Mouse (Mus musculus) lung, postnatal 14 days (tissue): Measurements from ENCODE around the gene Hba-a1.
"Not testable (repeated sequence)": the region's sequence is repeated elsewhere in the genome, so short reads cannot be mapped to it uniquely, and the experiment has no call there.

Experiments
- DNase-seq: peaks from one replicate; pipeline ENCODE4 v3.0.0; 2021

Gene Hba-a1

DNA sequence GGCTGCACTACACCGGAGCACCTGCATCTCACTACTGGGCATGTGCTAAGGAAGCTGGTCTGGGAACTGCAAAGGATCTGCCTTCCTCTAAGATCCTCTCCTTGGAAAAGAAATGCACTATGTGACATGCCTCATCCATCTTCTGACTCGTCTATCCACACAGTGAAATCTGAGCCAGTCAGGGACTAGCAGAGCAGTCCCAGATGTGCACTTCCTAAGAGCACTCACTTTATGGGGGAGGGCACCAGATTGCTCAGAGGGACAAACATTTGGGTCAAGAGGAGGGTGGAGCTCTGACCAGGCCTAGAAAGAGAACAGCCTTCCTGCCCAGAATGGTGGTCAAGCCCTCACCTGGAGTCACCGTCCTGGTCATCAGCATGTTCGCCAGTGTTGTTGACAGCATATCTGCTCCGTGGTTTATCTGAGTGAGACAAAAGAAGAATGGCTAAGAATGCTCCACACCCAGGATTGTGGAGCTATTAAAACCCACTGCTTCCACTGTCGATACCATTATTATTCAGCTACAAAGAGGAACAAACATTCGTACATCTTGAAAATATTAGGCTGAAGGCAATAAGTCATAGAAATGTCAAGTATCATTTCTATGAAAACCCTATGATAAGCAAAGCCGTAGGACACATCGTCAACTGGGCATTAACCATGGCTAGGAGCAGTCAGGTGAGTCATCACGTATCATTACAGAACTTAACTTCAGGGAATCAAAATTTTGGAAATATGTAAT, 20.5 kb upstream of the Hba-a1 start:
- DNase-seq, result no peak

DNA sequence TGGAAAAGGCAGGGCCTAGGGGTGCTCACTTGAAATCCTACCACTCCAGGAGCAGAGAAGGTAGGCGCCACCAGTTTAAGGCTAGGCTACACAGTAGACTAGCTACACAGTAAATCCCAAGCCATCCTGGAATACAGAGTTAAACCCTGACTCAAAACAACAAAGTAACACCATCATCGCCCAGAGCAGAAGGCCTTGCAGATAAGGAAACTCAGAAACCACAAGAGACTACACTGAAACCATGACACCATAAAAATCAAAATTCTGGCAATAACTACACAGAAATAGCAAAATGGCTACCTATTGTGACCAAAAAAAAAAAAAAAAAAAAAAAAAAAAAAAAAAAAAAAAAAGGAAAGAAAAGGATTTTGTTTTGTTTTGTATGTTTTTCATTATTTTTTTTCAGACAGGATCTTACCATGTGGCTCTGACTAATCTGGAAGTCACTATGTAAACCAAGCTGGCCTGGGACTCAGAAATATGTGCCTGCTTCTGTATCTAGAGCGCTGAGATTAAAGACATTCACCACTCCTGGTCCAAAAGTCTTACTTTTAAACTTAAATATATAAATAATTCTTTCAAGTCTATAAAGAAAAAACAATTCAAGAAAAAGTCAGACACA, 18.1 kb upstream of the Hba-a1 start:
- DNase-seq, result no peak

DNA sequence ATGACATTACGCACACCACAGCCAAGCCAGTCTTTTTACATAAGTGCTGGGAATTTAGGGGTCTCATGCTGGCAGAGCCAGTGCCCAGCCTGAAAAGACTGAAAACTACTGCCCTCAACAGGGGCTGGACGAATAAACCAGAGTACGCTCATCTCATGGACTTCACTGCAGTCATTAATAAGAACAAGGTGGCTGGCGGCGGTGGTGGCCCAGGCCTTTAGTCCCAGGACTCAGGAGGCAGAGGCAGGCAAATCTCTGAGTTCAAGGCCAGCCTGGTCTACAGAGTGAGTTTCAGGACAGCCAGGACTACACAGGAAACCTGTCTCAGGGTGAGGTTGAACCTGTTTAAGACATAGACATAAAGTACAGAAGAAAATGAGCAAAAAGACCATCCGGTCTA, 17.1 kb upstream of the Hba-a1 start:
- DNase-seq, result no peak

DNA sequence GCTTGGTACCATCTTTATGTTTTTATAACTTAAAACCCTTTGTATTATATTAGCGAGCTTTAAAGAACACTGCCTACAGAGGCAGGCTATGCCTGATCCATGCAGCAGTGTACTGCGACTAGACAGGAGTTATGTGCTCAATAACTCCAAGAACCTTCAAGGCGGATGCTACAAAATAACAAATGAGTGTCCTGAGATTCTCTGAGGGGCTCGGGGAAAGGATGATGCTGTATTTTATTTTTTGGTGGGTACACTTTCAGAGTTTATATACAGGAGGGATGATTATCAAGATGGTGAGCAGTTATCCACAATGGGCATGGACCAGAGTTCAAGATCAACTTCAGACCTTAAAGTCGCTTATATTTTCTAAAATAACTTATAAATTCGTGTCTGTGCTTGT, 16.5 kb upstream of the Hba-a1 start:
- DNase-seq, result no peak

DNA sequence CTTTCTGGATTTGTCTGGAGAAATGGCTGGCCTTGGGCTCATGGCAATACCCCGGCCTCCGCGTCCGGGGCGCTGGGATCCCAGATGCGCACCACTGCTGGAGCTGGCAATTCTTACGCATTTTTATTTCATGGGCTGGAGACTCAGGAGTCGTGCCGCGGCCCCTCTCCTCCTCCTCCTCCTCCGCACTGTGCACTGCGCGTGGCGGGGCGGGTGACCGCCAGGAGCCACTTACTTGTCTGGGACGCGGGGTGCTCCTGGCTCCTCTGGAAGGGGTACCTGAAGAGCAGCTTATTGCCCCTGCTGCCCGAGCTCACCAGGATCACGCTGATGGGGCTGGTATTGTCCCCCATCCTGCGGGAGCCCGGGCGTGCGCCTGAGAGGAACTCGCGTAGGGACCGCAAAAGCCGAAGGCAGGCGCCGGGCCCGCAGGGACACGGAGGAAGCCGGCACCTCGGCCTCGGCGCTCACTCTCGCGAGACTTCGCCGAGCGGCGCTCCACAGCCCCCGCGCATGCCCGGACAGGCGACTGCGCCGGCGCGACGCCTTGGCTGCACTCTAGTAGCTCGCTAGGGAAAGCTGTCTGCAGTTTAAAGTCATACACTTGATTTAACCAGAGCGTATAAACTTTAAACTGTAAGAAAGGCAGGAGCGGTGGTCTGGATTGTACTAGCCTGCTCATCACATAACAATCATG, 16.0 kb upstream of the Hba-a1 start, which contains the start of gene Nprl3:
Gene Nprl3 (minus strand): TSS at position 520 of the 697 bp plus-strand sequence.
- peak; percentile 97 for DNase-seq

DNA sequence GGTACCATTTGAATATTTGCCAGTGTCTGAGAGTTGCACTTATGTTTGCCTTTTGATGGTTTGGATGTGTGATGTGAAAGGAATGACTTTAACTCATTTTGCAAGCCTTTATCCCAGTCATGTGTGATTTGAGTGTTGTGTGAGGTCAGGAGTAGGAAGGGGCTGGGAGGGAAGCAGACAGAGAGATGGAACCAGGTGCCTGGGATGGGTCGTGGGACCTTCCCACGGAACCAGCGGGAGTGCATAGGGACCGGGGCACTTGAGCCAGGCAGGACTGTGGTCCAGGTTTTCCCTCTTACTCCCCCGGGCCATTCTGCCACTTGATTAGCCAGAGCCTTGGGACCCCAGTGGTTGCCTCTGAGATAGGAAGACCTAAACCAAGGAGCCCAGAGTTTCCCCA, 15.3 kb upstream of the Hba-a1 start:
- DNase-seq, result no peak

DNA sequence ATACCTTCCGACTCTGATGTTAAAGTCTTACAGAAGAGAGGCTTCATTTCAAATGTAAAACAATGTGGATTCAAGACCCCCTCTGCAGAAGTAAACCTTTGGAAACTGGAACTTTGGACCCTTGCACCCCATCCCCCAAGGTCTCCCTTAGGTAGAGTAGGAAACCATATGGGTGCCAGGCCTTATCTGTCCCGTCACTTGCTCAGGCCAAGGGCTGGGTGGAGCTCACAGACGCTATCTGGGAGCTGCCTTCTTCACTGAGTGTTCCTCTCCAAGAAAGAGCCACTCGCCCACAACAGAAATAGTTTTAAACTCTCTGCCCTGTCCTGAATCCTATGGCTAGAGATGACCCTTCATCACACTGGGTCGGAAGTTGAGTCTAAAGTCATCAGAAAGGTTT, 14.4 kb upstream of the Hba-a1 start:
- DNase-seq, result no peak

DNA sequence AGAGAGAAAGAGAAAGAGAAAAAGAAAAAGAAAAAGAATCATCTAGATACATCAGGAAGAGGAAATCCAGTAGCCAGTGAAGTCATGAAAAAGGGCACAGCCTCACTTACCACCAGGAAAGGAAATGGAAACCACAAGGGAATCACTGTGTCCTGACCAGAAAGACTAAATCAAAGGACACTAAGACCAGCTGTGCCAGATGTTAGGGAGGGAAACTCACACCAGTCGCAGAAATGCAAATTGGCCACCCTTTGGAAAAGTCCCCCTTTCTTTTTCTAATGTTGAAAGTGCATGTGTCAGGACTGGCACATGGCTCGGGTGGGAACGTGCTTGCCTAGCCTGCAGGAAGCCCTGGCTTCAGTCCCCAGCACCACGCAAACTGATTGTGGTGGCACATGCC, 12.1 kb upstream of the Hba-a1 start:
- DNase-seq, result no peak

DNA sequence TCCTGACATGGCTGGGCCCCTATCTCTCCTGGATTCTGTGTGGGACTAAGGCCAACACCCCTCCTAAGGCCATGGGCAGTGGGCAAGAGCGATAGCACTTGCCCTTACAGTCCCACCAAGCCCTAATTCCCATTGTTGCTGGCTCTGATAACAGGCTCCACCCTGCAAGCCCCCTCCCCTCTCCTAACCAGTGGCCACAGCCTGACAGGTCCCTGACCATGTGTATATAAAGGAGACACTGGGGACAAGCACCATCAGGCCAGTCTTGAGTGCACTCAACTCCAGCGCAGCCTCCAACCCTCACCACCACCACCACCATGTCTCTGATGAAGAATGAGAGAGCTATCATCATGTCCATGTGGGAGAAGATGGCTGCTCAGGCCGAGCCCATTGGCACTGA, 7.0 kb upstream of the Hba-a1 start, which contains the start of gene Hba-x:
Gene Hba-x (plus strand): TSS at position 54 of the 400 bp plus-strand sequence.
- DNase-seq, result no peak

DNA sequence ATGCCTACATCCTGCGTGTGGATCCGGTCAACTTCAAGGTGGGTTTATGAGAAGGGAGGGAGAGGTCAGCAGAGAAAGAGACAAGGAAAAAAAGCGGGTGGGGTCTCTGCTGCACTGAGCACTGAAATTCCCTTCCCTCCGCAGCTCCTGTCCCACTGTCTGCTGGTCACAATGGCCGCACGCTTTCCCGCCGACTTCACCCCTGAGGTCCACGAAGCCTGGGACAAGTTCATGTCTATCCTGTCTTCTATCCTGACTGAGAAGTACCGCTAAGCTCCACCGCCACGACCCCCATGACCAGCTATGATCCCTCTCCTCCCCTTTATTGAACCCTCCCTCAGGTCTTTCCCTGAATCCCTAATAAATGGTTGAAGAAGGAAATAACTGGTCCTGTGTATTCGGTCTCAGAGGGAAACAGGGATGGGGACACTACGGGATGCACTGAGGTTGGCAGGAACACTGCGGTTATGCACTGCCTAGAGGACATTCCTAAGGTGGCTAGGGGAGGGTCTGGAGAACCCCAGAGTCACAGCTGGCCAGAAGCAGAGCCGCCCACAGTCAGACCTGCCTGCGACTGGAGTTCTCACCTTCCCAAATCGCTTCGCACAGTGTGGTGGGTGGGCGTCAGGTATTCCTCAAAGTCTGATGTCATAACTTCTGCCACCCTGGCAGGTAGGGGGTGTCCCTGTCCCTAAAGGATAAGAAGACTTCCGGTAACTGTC, 5.4 kb upstream of the Hba-a1 start:
- no peak for DNase-seq

DNA sequence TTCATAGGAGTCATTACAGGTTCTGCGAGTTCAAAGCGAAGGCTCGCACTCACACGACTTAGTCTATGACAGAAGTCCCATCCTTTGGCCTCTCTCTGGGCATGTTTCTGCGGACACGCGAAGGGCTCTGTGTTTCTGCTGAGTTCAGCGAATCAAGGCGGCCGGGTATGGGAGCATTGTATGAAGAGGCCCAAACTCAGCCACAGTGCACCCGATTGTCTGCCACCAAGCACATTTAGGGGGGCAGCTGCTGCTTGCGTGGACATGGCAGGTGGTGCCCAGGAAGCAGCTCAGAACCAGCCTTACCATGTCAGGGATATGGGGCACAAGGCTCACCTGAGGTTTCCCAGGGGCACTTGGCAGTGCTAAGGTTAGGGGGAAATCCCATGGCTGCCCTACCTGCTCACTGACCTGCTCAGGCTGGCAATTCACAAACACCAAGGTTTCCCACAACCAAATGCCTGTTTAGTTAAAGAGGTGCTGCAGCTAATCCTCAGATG, 4.8 kb upstream of the Hba-a1 start:
- no peak for DNase-seq

DNA sequence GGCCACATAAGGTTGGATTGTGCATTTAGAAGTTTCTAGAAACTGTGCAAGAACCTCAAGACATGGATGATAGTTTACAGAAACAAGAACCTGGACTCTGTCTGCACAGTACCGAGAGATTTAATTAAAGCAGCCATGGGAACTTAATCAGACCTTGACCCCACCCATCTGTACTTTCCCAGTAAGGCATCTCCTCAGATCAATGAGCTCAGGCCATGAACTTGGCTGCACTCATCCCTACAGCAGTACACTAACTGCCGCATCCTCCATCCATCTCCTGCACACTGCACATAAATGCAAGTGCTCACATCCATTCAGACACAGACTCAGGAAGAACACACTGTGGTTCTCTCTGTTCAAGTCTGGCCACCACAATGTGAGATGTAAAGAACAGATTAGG, 2.7 kb upstream of the Hba-a1 start:
- DNase-seq, result no peak

DNA sequence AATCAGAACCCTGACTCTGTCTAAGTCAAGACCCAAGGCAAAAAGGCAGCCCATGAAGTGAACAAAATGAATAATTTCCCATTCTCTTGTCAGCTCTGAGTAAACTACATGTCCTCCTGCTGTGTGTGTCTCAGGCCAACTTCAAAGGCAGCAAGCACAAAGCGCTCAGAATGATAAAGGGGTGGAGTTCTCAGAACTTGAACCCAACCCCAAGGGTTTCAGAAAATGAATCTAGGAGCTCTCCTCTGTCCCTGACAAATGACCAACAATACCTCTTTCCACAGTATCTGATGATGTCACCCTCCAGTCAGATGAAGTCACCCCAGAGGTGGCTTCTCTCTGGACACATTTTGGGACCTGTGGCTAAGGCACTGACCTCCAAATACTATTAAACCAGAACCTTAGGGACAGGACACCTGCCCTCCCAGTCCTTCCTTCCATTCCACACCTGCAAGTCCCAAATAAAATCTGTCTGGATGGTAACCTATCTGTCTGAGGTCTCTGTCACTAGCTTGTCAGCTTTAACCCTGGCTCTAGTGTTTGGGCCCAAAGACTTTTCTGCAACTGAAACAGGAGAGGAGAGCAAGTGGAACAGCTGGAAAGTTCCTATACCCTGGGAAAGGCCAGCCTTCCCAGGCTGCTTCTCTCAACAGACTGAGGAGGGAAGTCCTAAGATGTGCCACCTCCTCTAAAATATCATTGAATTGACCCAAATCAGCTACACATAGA, 1.7 kb upstream of the Hba-a1 start:
- DNase-seq, result no peak

DNA sequence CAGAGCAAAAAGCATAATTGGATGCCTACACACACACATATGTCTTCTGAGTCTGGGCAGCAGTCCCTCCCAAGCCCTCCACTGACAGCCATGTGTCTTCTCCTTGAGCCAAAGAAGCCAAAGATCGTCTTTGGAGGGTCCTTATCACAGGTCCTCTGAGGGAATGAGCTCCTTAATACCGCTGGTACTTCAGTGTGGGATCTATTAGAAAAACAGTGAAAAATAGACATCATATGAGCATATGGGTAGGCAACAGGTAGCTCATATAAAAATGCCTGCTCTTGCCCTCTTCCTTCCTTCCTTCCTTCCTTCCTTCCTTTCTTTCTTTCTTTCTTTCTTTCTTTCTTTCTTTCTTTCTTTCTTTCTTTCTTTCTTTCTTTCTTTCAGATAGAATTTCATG, 1.3 kb downstream of the Hba-a1 start:
- DNase-seq, result not testable (repeated sequence)

DNA sequence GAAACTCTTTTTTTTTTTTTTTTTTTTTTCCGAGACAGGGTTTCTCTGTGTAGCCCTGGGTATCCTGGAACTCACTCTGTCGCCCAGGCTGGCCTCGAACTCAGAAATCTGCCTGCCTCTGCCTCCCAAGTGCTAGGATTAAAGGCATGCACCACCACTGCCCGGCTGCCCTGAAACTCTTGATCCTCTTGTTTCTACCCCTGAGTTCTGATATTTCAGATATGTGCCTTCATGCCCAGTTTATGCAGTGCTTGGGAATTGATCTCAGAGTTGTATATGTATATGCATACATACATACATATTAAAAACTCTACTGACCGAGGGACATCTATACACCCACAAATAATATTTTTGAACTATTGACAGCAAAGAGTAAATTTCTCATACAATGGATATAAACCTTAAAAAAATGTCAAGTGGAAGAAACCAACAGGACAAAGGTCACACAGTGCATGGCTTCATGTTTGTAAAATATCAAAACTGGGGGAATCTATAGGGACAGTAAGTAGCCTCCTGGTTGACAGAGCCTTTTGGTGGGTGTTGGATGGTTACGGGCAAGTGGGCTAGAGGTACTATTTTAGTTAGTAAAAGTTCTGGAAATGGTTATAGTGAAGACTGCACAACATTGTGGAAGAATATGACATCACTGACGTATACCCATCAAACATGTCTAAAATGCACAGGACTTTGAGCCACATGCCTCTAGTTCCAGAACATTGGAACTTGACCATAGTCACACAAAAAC, 1.9 kb downstream of the Hba-a1 start:
- DNase-seq, result no peak

DNA sequence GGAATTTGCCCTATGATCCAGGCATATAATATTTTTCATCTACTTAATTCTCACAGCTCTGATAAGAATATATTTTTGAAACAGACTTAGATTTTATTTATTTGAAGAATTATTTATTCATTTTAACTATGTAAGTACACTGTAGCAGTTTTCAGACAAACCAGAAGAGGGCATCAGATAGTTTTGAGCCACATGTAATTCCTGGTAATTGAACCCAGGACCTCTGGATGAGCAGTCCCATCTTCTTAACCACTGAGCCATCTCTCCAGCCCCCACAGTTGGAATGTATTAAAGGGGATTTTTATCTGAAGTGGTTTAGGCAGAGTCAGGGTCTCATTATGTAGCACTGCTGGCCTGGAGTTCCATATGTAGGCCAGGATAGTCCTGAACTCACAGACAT, 2.6 kb downstream of the Hba-a1 start:
- DNase-seq, result not testable (repeated sequence)

DNA sequence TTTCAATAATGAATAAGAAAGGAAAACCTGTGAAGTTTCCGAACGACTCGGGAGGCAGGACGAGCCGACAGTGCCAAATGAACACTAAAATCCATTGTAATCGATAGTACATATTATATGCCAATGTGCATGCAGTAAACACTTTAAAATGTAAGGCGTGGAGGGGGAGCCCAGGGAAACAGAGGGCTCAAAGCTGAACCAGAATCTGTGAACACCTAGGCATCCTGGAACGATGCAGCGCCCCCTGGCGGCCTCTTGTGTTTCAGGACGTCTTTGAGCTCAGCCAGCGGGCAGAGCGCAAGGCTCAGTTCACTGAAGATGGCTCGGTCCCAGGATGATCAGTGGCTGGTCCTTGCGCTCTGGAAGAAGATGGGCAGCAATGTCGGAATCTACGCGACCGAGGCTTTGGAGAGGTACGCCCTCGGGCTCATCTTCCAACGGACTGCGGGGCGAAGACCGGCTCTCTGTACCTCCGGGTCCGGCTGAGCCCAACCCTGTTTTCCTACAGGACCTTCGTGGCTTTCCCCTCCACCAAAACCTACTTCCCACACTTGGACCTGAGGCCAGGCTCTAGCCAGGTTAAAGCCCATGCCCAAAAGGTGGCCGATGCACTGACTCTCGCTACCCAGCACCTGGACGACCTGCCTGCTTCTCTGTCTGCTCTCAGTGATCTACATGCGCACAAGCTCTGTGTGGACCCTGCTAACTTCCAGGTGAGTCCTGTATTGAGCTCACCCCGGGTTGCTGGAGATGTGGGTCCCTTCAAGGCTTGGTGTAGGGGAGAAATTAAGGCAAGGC, 3.6 kb downstream of the Hba-a1 start, which contains the start of gene Hbq1b:
Gene Hbq1b (plus strand): TSS at position 271 of the 798 bp plus-strand sequence.
- peak; percentile 81 for DNase-seq

DNA sequence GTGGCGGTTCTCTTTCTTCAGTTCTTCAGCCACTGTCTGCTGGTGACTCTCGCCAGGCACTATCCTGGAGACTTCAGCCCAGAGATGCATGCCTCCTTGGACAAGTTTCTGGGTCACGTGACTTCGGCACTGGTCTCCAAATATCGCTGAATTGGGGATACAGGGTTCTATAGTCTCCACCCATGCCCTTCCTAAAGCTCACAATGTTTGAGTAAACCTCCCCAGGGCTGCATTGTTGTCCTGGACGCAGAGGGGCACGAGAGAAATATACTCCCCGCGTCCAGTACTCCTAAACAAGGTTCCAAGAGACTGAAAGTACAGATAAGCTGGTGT, 4.1 kb downstream of the Hba-a1 start:
- DNase-seq, result no peak

DNA sequence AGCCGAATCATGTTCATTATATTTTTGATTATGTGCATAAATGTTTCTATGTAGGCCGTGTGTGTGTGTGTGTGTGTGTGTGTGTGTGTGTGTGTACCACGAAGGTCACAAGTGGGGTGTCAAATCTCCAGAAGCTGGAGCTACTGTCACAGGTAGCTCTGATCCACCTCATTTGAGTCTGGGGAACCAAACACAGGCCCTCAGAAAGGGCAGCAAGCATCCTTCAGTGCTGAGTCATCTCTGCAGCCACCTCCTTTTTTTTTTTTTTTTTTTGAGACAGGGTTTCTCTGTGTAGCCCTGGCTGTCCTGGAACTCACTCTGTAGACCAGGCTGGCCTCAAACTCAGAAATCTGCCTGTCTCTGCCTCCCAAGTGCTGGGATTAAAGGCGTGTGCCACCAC, 9.5 kb downstream of the Hba-a1 start:
- DNase-seq, result not testable (repeated sequence)

DNA sequence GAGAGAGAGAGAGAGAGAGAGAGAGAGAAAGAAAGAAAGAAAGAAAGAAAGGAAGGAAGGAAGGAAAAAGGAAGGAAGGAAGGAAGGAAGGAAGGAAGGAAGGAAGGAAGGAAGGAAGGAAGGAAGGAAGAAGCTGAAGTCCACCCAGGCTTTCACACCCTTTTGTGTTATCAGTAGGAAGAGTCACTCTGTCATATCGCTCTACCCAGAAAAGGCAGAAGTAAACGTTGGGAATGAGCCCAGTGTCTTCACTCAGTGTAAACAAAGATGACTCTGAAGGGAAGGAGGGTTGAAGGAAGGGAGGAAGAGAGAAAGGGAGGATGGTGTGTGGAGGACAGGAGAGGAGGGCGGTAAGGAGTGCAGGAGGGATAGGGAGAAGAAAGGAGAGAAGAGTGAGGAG, 10.2 kb downstream of the Hba-a1 start:
- not testable (repeated sequence) for DNase-seq

DNA sequence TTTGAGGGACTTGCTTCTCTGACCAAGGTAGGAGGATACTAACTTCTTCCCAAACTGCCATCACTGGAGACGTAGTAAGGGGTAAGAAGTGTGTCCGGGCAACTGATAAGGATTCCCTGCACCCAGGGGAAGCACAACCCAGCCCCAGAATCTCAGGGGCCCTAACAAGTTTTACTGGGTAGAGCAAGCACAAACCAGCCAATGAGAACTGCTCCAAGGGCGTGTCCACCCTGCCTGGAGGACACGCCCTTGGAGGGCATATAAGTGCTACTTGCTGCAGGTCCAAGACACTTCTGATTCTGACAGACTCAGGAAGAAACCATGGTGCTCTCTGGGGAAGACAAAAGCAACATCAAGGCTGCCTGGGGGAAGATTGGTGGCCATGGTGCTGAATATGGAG, 12.9 kb downstream of the Hba-a1 start, which contains the start of gene Hba-a2:
Gene Hba-a2 (plus strand): TSS at position 287 of the 400 bp plus-strand sequence.
- DNase-seq, result not testable (repeated sequence)
